Mouse (Mus musculus): ENCODE data around the gene Cnot2. TPM values are rescaled to one million over a fixed set of nuclear protein-coding genes. Genes with fewer than 3 reads are reported as not detected.

Gene Cnot2
- polyA plus RNA-seq, 1 experiment from 2014 or later = 75.8 TPM

DNA sequence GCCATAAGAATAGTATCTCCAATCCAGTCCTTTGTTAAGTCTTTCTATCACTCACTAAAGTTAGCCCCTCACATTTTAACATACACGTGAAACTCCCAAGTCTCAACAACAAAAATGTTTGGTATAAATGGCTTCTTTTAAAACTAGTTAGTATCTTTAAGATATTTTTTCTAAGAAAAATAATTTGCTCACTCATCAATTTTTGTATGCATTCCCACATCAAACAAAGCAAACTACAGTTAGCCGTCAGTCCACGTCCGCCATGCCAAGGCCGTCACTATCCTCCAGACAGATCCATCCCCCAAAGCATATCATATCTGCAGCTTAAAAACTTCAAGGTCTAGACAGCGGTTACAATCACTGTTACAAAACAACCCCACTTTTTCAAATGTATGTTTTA lies 65.7 kb downstream of the Cnot2 start:
- no peak for ATAC-seq (replicated peaks; ENCODE audit: insufficient number of reproducible peaks, low FRiP score, low TSS enrichment)
- Histone ChIP-seq H3K27me3 (ENCODE audit: control insufficient read depth, insufficient read depth, low read length) (no peaks in the 10 kb centered on the region), H3K4me2 (no peak overlapping the region), H3K9ac (ENCODE audit: low read depth, low read length) (no peak overlapping the region), H3K4me3 (ENCODE audit: low read depth, low read length) (no peak overlapping the region), H3K4me1 (ENCODE audit: control insufficient read depth, insufficient read depth, low read length) (no peaks in the 10 kb centered on the region), H3K36me3 (ENCODE audit: control insufficient read depth, insufficient read depth, low read length) (no peaks in the 10 kb centered on the region), H3K27ac (ENCODE audit: low read depth, low read length) (no peak overlapping the region), H3K9me3 (replicated peaks; ENCODE audit: control insufficient read depth, low read length) (no peaks in the 10 kb centered on the region)
- WGBS (ENCODE audit: insufficient replicate concordance) = 85% methylated on average over 6 of the region's 6 CpGs

GRCm38 (mm10) chr10:116515158-116515557 lies 66.2 kb downstream of the Cnot2 start:
- H3K9ac ChIP-seq (ENCODE audit: low read depth, low read length) = no peak overlapping the region
- H3K4me2 ChIP-seq = no peak overlapping the region
- no peak overlapping the region for H3K4me3 ChIP-seq (ENCODE audit: low read depth, low read length)
- no peaks in the 10 kb centered on the region for H3K9me3 ChIP-seq (replicated peaks; ENCODE audit: control insufficient read depth, low read length)
- H3K27me3 ChIP-seq (ENCODE audit: control insufficient read depth, insufficient read depth, low read length) = no peaks in the 10 kb centered on the region
- ATAC-seq (replicated peaks; ENCODE audit: insufficient number of reproducible peaks, low FRiP score, low TSS enrichment) = no peak
- no peaks in the 10 kb centered on the region for H3K4me1 ChIP-seq (ENCODE audit: control insufficient read depth, insufficient read depth, low read length)
- 96% methylated on average over 4 of the region's 4 CpGs for WGBS (ENCODE audit: insufficient replicate concordance)
- no peak overlapping the region for H3K27ac ChIP-seq (ENCODE audit: low read depth, low read length)
- H3K36me3 ChIP-seq (ENCODE audit: control insufficient read depth, insufficient read depth, low read length) = no peaks in the 10 kb centered on the region

DNA sequence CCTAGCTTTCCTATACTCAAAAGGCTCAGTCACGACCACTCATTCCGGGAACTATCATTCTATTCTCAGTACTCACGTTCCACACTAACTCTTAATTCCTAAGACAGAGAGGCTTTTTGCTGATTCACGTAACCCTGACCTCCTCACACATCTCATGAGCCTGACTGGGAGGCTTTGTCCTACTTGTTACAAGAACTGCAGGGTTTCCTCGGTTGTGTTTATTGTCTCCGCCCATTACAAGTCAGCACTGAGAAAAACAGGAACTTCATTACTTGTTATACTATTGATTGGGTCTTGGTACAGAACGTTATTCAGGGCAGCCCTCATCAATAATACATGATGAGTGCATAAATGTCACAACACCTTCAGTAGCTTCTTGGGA lies 68.1 kb downstream of the Cnot2 start:
- Histone ChIP-seq H3K9me3 (replicated peaks; ENCODE audit: control insufficient read depth, low read length) (no peaks in the 10 kb centered on the region), H3K4me3 (ENCODE audit: low read depth, low read length) (no peak overlapping the region), H3K27ac (ENCODE audit: low read depth, low read length) (no peak overlapping the region), H3K36me3 (ENCODE audit: control insufficient read depth, insufficient read depth, low read length) (no peaks in the 10 kb centered on the region), H3K27me3 (ENCODE audit: control insufficient read depth, insufficient read depth, low read length) (no peaks in the 10 kb centered on the region), H3K4me2 (no peak overlapping the region), H3K4me1 (ENCODE audit: control insufficient read depth, insufficient read depth, low read length) (no peaks in the 10 kb centered on the region), H3K9ac (ENCODE audit: low read depth, low read length) (no peak overlapping the region)
- ATAC-seq (replicated peaks; ENCODE audit: insufficient number of reproducible peaks, low FRiP score, low TSS enrichment) = no peak
- WGBS (ENCODE audit: insufficient replicate concordance) = 70% methylated on average over 7 of the region's 7 CpGs

- ATAC-seq (replicated peaks; ENCODE audit: insufficient number of reproducible peaks, low FRiP score, low TSS enrichment) = no peak
- no peaks in the 10 kb centered on the region for H3K4me1 ChIP-seq (ENCODE audit: control insufficient read depth, insufficient read depth, low read length)
- 91% methylated on average over 11 of the region's 11 CpGs for WGBS (ENCODE audit: insufficient replicate concordance)
- no peaks in the 10 kb centered on the region for H3K27me3 ChIP-seq (ENCODE audit: control insufficient read depth, insufficient read depth, low read length)
- H3K27ac ChIP-seq (ENCODE audit: low read depth, low read length) = no peak overlapping the region
- no peak overlapping the region for H3K4me3 ChIP-seq (ENCODE audit: low read depth, low read length)
- no peaks in the 10 kb centered on the region for H3K9me3 ChIP-seq (replicated peaks; ENCODE audit: control insufficient read depth, low read length)
- H3K9ac ChIP-seq (ENCODE audit: low read depth, low read length) = no peak overlapping the region
- H3K36me3 ChIP-seq (ENCODE audit: control insufficient read depth, insufficient read depth, low read length) = no peaks in the 10 kb centered on the region
- no peak overlapping the region for H3K4me2 ChIP-seq
Measured at GRCm38 (mm10) chr10:116512521-116513253, 68.6 kb downstream of the Cnot2 start.

DNA sequence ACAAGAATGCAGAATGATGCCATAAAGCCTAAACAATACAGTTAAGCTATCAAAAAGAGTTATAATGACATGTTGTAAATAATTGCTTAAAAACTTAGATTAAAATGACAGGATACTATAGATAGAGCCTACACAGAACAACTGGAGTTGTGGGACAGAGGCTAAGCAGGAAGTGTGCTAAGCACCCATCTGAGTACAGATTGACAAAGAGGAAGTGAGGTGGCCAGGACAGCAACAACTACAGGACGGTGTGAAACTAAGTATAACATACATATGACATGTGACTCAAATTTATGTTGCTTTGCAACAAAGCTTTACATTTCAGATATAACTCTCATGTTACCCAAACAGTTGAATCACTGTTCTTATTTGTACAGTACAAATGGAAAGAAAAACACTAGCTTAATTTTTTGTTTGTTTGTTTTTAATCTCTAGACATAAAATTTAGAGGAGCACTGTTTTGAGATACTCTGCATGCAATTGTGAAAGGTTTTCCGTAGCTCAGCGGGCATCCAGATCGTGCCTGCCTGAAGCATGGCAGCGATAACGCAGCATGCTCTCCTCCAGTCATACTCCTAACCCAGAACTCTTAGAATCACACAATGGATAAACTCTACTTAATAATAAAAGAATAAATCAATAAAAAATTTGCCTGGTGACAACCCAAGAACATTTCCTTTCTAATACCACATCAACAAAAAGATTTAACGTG lies 75.9 kb downstream of the Cnot2 start:
- Histone ChIP-seq H3K36me3 (ENCODE audit: control insufficient read depth, insufficient read depth, low read length) (no peaks in the 10 kb centered on the region), H3K4me1 (ENCODE audit: control insufficient read depth, insufficient read depth, low read length) (no peaks in the 10 kb centered on the region)
- ATAC-seq (replicated peaks; ENCODE audit: insufficient number of reproducible peaks, low FRiP score, low TSS enrichment) = no peak

DNA sequence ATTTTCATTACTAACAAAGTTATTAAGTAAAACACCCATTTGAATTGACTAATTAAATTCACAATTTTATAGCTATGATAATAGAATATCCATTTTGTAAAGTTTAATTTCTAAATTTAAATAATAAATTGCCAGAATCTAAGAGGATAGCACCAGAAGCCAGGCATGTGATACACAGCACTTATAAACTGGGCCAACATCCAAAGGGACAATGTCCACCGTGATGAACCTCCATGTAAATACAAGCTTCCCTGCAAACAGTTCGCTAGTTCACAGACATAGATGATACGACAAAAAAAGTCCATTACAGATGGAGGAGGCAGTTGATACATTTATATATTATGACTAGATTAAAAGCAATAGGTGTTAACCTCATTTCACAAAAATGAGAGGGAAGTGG lies 88.5 kb downstream of the Cnot2 start:
- H3K4me2 ChIP-seq = no peak overlapping the region
- H3K27ac ChIP-seq (ENCODE audit: low read depth, low read length) = no peak overlapping the region
- peaks cover 12% of the 10 kb centered on the region for H3K36me3 ChIP-seq (ENCODE audit: control insufficient read depth, insufficient read depth, low read length)
- WGBS (ENCODE audit: insufficient replicate concordance) = 87% methylated on average over 3 of the region's 3 CpGs
- no peaks in the 10 kb centered on the region for H3K27me3 ChIP-seq (ENCODE audit: control insufficient read depth, insufficient read depth, low read length)
- no peak overlapping the region for H3K4me3 ChIP-seq (ENCODE audit: low read depth, low read length)
- ATAC-seq (replicated peaks; ENCODE audit: insufficient number of reproducible peaks, low FRiP score, low TSS enrichment) = no peak
- H3K9me3 ChIP-seq (replicated peaks; ENCODE audit: control insufficient read depth, low read length) = no peaks in the 10 kb centered on the region
- no peaks in the 10 kb centered on the region for H3K4me1 ChIP-seq (ENCODE audit: control insufficient read depth, insufficient read depth, low read length)
- no peak overlapping the region for H3K9ac ChIP-seq (ENCODE audit: low read depth, low read length)

More for the DNA sequence above, 75.9 kb downstream of the Cnot2 start:
- 87% methylated on average over 7 of the region's 7 CpGs for WGBS (ENCODE audit: insufficient replicate concordance)
- no peak overlapping the region for H3K4me2 ChIP-seq
- H3K27ac ChIP-seq (ENCODE audit: low read depth, low read length) = no peak overlapping the region
- H3K9me3 ChIP-seq (replicated peaks; ENCODE audit: control insufficient read depth, low read length) = no peaks in the 10 kb centered on the region
- H3K27me3 ChIP-seq (ENCODE audit: control insufficient read depth, insufficient read depth, low read length) = no peaks in the 10 kb centered on the region
- H3K4me3 ChIP-seq (ENCODE audit: low read depth, low read length) = no peak overlapping the region
- no peak overlapping the region for H3K9ac ChIP-seq (ENCODE audit: low read depth, low read length)

- 88% methylated on average over 10 of the region's 10 CpGs for WGBS (ENCODE audit: insufficient replicate concordance)
- H3K36me3 ChIP-seq (ENCODE audit: control insufficient read depth, insufficient read depth, low read length) = peaks cover 10% of the 10 kb centered on the region; the same call in 1 of the 2 replicates
- H3K4me2 ChIP-seq = no peak overlapping the region
- no peaks in the 10 kb centered on the region for H3K27me3 ChIP-seq (ENCODE audit: control insufficient read depth, insufficient read depth, low read length)
- H3K27ac ChIP-seq (ENCODE audit: low read depth, low read length) = no peak overlapping the region
- H3K9ac ChIP-seq (ENCODE audit: low read depth, low read length) = no peak overlapping the region
- no peak for ATAC-seq (replicated peaks; ENCODE audit: insufficient number of reproducible peaks, low FRiP score, low TSS enrichment)
- H3K9me3 ChIP-seq (replicated peaks; ENCODE audit: control insufficient read depth, low read length) = no peaks in the 10 kb centered on the region
- H3K4me1 ChIP-seq (ENCODE audit: control insufficient read depth, insufficient read depth, low read length) = no peaks in the 10 kb centered on the region
- no peak overlapping the region for H3K4me3 ChIP-seq (ENCODE audit: low read depth, low read length)
Measured at GRCm38 (mm10) chr10:116486895-116487747, 94.2 kb downstream of the Cnot2 start.

- H3K4me2 ChIP-seq = no peak overlapping the region
- 85% methylated on average over 12 of the region's 12 CpGs for WGBS (ENCODE audit: insufficient replicate concordance)
- H3K36me3 ChIP-seq (ENCODE audit: control insufficient read depth, insufficient read depth, low read length) = peaks cover 10% of the 10 kb centered on the region; the same call in 1 of the 2 replicates
Measured at GRCm38 (mm10) chr10:116481917-116482316, 99.4 kb downstream of the Cnot2 start.

More at GRCm38 (mm10) chr10:116481917-116482316, 99.4 kb downstream of the Cnot2 start:
- no peaks in the 10 kb centered on the region for H3K4me1 ChIP-seq (ENCODE audit: control insufficient read depth, insufficient read depth, low read length)
- H3K27me3 ChIP-seq (ENCODE audit: control insufficient read depth, insufficient read depth, low read length) = no peaks in the 10 kb centered on the region
- no peak overlapping the region for H3K9ac ChIP-seq (ENCODE audit: low read depth, low read length)
- H3K27ac ChIP-seq (ENCODE audit: low read depth, low read length) = no peak overlapping the region
- no peak overlapping the region for H3K4me3 ChIP-seq (ENCODE audit: low read depth, low read length)
- no peaks in the 10 kb centered on the region for H3K9me3 ChIP-seq (replicated peaks; ENCODE audit: control insufficient read depth, low read length)
- ATAC-seq (replicated peaks; ENCODE audit: insufficient number of reproducible peaks, low FRiP score, low TSS enrichment) = no peak

Measured in heart, embryonic 11.5 days (tissue).